Mouse (Mus musculus) megakaryocyte, embryonic 14.5 days (primary cell): ENCODE measurements at regions not wholly inside any gene's neighbourhood (a gene's known extent, or its start where the extent isn't known, plus 50 kb on each side); places are given as distances from the start of the nearest gene placed in this dataset.

Experiments used
- FLI1 ChIP-seq: IDR thresholded peaks from 2 replicates; pipeline ENCODE4 v1.6.1; 2012; ENCODE audit warnings: low read length, inconsistent platforms, mixed read lengths
- GATA1 ChIP-seq: IDR thresholded peaks from 3 replicates; pipeline ENCODE4 v1.6.1; 2012; ENCODE audit warnings: mixed read lengths, low read length, inconsistent platforms, borderline replicate concordance

- TF ChIP-seq GATA1 (no peak), FLI1 (no peak)
Observed at GRCm38 (mm10) chr7:124880771-124881170, 563.7 kb upstream of the Kdm8 start.
